Mouse (Mus musculus) spleen, adult 12 weeks (tissue): ENCODE measurements around the gene Tnrc18.

Source experiments
- DNase-seq: peaks from one replicate; pipeline ENCODE4 v3.0.0; 2022; ENCODE audit warnings: low spot score

Gene Tnrc18

GRCm38 (mm10) chr5:142822286-142823095 is 5.0 kb upstream of the Tnrc18 start:
- no peak for DNase-seq

- DNase-seq: no peak
Measured at GRCm38 (mm10) chr5:142821974-142822285, 4.5 kb upstream of the Tnrc18 start.

- DNase-seq: no peak
Measured at GRCm38 (mm10) chr5:142821266-142821973, 4.0 kb upstream of the Tnrc18 start.

DNA sequence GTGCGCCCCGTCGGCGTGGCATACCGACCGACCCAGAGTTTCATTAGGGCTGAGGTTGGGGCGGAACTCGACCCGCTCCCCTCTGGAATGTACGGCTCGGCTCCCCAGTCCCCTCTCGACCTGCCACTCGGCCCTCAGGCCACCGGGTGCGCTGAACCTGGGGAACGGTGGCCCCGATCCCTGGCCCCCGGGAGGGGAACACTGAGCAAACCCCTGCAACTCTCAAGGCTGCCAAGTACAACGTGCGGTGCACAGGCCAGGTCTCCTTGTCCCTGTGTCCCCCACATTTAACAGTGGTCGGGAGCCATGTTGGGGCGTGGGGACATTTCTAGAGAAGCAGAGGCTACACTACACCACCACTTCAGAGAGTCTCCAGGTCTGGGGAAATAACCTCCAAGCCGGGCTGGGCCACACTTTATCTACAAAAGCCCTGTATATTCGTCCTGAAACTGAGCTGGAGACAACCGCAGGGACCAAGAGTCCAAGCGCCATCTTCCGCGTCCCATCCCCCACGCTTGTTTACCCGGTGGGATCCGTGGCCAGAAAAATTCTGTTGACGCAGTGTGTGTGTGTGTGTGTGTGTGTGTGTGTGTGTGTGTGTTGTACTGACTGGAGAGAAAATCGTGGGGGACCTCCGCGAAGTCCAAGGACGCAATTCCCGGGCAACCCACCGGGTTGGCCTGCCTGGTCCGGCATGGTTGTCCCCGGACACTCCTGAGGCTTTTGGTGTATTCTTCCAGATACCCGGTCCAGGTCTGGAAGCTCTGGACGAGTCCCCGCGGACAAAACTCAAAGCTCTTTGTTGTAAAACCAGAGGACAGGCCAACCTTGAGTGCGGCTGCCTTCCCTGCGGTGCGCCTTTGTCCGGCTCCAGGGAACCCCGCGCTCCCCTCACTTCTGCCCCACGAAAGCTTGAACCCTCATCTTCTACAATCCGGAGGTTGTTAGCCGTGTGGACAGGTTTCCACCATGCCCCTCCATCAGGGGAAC is 3.1 kb upstream of the Tnrc18 start:
- no peak for DNase-seq

GRCm38 (mm10) chr5:142819385-142820275 is 2.2 kb upstream of the Tnrc18 start:
- DNase-seq: no peak

GRCm38 (mm10) chr5:142818435-142819360 is 1.2 kb upstream of the Tnrc18 start:
- no peak for DNase-seq

DNA sequence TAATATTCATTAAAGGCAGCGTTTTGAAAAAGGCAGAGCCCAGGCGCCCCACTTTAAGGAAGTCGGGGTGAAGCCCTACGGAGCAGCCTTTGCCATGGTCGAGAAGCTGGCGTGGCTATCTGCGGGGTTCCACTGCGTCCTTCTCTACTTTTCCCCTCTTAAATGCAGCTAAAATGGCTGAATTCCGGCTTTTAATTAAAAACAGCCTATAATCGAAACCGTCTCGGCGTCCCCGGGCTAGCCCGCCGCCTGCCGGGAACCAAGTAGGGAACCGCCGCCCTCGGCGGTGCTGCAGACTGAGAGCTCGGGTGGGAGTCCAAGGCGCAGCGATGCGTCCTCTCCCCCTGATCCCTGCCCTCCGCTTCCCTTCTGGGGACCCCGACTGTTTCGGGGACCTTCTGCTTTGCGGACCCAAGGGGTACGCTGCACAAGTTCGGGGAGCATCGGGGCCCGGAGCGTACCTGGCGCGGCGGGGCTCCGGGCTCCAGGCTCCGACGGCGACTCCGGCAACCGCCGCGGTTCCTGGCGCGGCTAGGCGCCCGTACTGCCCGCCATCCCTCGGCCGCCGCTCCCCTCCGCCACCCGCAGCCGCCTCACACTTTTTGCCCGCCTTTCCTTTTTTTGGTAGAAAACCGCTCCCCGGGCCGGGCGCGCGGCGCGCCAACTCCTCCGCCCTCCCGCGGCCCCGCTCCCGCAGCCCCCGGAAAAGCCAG is 495 bp downstream of the Tnrc18 start:
- no peak for DNase-seq

DNA sequence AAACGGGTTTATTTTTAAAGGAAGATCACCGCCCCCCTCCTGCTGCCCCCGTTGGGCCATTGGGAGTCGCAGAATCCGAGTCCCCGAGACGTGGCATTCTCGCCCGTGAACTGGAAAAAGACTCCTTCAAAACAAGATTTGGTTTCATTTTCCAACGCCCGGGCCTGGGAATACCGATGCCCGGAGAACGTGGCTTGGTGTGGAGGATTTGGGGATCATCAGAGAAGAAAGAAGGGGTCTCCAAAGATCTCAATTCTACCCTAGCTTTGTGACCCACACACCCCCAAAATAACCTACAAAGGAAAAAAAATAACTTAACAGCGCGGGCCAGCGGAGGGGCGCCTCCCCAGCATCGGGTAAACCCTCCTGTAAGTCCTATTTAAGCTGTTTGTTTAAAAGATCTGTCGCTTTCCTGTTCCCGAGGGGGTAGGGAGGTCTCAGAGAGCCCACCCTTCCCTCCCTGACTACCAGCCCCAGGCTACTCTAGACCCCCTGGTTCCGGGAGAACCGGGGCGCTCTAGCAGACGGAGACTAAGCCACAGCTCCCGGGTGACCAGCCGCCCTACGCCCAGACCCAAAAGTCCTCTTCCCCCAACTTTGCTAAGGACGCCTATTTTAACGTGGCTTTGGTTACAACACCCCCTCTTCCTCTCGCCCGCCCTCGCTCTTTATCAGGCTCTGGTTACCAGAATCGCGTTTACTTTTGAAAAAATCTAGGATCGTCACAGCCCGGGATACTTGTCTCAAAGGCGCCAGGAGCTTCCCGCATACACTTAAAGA is 1.2 kb downstream of the Tnrc18 start:
- DNase-seq: no peak

GRCm38 (mm10) chr5:142815421-142816001 is 2.0 kb downstream of the Tnrc18 start:
- DNase-seq: no peak

- DNase-seq: no peak
Measured at GRCm38 (mm10) chr5:142814711-142815420, 2.6 kb downstream of the Tnrc18 start.

DNA sequence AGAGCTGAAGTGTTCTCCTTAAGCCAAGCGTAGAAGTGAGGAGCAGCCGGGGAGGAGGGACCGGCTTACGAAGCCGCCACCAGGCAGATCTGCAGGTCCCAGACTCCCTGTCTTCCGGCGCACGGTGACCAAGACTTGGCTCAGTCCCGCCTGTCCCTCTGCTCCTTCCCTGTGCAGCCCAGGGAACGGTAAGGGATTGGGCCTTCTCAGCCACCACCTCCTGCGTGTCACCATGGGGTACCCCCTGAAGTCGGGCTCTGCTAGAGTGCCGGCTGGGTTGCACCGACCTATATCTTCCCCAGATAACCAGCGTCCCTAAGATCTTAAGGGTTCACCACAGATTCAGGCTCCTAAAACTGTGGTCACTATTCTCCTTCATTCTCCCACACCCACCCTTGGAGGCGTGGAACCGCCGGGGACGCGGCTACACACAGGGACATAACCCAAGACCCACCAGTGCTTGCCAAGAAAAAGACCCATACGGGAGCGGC is 3.3 kb downstream of the Tnrc18 start:
- no peak for DNase-seq

GRCm38 (mm10) chr5:142813722-142814111 is 3.7 kb downstream of the Tnrc18 start:
- no peak for DNase-seq

DNA sequence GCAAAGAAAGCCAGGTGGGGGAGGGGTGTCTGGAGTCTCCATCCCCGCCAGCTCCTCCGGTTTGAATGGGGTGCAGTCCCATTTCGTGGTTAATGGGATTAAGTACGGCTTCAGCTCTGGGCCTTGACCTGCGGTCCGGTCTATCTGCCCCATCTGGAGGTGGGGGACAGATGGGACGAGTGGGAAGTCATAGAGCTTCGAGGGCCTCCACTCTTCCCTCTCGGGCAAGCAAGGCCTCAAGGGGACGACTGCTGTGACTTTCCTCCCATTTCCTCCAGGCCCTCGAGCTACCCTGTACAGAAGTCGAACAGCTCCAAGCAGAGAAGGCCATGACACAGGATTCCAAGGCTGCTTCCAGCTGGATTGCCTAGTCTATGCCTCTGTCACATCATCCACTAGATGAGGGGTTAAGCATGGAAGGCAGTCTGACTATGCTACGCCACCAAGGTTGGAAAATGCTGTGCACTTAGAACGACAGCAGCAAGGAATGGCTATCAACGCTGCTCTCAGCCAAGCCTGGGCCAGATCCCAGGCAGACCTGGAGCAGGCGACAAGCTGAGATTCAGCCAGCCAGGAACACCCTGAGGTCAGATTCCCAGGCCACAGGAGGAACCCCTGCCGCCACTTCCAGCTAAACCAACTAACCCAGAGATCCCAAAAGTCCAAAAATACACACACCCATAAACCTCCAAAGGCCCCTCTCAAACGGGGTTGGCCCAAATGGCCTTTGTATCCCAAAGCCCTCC is 4.3 kb downstream of the Tnrc18 start:
- no peak for DNase-seq

- DNase-seq: no peak
Measured at GRCm38 (mm10) chr5:142812621-142812975, 4.9 kb downstream of the Tnrc18 start.

- no peak for DNase-seq
Measured at GRCm38 (mm10) chr5:142811870-142812443, 5.5 kb downstream of the Tnrc18 start.

DNA sequence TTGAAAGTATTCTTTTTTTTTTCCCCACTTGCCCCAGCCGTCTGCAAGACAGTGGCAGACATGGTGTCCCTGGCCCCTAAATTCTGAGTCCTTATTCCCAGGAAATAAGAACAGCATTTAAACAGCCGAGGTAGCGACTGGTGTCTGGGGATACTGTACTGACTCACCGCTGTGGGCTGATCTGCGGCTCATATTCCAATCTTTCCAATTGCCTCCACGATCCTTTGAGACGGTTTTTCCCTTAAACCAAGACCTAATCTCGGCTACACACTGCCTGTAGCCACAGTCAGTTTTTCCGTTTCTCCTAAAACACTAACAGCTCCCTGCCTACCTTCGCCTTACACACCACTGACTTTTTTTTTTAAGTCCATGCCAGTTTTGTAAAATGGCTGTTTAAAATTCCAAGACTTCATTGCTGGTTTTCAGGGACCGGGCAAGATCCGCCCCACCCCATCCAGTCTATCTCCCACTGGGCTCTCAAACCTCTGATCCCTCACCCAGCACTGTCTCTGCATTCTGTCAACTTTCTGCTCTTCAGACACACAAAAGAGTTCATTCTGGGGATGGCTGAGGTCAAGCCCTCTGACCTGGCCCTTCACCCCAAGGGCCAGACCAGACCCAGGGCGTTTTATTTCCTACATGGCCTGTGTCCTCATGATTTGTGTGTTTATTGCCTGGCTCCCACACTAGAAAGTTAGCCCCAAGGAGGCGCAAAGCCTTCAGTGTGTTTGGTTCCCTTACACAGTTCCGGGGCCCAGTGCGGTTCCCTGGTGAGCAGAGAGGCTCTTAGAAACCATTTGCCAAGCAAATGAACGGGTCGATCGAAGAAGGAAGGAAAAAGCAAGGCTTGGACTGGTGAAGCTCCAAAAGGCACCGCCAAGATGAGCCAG is 6.5 kb downstream of the Tnrc18 start:
- DNase-seq: no peak
